Mouse (Mus musculus): Measurements from ENCODE around the gene Smyd3.

Smyd3 gene

DNA sequence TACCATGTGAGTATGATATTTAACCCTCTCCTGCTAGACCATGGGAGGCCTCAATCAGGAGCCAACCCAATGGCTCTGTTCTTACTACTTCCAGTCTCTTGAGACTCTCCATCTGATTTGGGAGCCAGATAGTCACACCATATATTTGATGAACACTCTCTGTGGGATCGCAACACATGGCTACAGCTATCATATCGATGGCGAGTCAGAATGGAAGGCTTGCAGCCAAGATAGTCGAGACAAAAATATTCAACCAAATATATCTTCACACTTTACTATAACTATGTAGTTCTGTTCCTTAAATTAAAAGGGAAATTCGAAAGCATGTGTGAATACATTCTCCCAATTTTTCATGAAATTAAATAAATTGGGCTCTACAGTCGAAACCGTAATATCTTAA, 132.2 kb downstream of the Smyd3 start:
- in situ Hi-C loops (cut with MboI, MseI), result no loop called here

DNA sequence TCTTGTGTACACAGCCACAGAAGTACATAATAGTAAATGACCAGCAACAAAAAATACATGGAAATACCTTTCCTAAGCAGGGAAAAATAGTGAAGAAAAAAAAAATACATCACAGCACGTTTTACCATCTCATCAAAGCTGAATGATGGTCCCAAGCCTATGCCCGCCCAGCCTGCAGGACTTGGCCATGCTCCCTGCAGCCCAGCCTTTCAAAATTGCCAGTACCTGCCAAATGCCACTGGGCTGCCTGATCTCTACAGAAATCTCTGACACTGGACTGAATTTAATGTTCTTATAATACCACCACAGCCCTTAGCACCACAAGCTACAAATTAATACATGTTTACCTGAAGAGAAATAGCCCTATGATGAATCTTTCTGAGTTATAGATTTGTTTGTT, 133.5 kb downstream of the Smyd3 start:
- in situ Hi-C loops (cut with MboI, MseI), result no loop called here

DNA sequence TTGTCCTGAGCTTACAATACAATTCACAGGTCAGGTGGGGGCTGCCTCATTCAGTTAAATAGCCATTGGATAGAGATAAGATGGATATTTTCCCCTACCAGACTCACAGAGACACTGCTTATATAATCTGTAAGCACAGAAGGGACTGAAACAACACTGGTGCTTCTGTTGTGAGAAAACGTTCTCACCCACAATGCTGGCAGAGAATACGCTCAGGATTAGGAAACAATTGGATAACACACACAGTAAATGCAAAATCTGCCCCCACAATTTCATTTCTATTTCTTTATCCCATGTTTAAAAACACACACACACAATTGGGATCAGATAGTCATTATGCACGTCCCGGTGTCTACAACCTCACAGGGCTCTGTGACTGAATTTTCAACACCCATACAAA, 139.7 kb downstream of the Smyd3 start:
- in situ Hi-C loops (cut with MboI, MseI), result no loop called here

DNA sequence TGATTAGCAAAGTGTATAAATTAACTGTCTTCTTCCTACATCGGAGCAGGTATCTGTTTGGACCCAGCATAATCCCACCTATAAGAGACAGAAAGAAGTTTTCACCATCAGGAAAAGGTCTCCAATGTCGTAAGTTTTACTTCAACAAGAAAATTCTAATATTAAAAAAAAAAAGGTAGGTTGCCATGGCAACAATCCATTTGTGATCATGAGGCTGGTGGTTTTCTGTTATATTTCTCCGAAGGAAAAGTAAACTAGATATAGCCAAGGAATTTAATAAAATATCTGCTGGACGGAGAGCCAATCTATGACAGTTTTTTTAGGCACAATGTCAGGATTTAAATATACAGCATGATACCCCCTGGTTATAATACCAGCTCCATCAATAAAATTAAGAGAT, 142.9 kb downstream of the Smyd3 start:
- in situ Hi-C loops (cut with MboI, MseI), result no loop called here

DNA sequence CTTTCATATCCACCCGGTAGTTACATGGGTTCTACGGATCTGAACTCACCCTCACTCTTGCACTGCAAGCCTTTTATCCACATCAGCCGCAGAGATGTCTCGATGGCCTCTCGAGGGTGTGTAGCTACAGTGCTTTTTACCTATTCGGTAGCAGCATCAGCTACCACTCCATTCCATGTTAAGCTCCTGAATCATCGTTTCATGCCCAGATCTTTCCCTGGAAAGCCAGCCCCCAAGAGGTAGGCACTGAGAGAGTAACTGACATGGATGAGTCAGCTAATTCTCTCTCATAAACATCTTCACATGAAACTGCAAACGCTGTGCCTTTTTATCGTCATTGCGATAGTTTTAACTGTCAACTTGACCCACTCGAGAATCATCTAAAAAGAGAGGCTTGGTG, 143.9 kb downstream of the Smyd3 start:
- in situ Hi-C loops (cut with MboI, MseI), result no loop called here

DNA sequence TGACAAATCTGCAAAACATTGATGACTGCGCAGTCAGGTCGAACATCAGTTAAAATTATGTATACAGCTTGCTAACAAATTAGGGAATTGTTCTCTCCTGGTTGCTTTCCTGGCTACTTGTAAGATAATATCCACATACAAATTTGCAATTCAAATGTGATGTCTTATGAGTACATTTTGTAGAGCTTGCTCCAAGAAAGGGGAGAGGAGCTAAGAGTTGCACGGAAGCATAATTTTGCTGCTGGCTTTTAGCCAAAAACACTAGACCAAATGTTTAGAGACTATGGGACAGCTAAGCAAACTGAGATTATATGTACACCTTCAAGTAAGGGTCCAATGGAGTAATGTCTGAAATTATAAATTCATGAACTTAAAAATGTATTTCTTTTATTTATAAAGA, 146.7 kb downstream of the Smyd3 start:
- in situ Hi-C loops (cut with MboI, MseI), result no loop called here

DNA sequence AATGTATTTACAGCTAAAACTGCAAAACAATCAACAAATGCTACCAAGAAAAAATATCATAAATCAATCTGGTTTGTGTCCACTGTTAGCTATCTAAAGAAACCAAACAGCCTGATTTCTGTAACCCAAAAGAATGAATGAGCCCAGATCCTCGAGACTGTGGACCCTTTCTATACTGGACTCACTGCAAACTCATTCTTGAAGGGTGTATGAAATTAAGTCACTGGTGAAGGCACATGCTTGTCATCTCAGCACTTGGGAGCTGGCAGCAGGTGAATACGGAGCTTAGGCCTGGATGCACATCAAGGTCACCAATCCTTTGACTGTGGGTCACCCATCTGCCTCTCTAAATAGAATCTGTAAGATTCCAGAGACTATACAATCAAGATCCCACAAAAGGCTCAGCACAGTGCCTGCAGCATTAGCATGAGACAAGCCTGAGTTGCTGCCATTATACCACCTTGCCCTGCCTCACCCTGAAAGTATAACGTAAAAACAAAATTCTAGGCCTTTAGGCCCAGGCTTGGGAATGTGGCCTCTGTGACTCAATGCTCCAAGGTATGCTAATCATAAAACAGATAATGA, 149.3 kb downstream of the Smyd3 start:
- in situ Hi-C loops (cut with MboI, MseI), result no loop called here

DNA sequence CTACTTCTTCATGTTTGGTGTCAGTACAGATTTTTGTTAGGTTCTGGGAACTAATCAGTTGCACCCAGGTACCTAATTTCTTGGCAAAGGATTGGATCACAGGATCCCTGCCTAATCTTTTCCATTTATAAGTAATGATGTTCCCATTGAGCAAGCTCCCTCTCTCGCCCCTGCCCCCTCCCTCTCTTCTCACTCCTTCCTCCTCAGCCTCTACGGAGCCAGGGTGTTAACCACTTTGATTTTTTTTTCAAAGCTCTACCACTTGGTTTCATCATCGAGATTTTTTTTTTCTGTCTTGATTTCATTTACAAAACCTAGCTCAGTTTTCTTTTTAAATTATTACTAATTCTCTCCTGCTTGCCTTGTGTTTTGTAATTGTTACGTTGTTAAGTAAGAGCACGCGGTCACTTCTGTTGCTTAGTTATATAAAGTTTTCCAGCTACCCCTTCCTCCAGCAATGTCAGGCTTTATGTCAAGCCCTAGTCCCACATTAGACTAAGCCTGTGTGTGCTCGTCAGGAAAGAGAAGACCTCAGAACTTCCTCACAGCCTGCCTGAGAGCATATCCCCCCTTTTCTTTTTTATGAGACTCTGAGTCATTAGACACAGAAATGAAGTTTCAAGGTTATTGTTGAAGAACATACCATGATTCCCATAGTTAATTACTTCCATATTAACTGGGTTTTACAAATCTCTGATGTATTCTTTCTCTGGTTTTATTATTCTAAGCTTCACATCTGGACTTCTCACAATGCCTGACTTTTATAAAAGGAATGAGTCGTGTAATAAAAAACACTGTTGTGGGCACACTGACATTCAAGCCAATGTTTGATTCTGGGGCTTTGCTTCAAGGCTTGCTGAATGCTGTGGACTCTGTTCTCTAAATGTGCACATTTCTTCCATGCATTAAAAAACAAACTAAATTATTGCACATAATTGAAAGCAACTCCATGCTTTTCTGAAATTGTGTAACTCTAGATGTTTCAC, 156.1 kb downstream of the Smyd3 start:
- in situ Hi-C loops (cut with MboI, MseI), result no loop called here

DNA sequence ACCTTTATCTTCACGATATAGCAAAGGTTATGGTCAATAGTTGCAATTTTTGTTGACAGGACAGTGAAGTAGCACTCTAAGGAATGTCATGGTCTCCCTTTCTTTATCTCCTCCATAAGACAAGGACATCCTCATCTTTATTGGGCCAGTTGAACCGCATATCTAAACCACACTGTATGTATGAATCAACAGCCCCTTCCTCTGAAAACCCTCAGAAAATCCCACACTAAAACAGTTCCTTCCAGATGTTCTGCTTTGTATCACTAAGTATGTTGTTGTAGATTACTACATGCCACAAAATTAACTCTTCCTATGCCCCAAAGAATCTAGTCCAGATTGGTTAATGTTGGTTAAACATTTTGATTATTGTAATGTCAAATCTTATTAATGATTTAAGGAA, 160.7 kb downstream of the Smyd3 start:
- in situ Hi-C loops (cut with MboI, MseI), result no loop called here

DNA sequence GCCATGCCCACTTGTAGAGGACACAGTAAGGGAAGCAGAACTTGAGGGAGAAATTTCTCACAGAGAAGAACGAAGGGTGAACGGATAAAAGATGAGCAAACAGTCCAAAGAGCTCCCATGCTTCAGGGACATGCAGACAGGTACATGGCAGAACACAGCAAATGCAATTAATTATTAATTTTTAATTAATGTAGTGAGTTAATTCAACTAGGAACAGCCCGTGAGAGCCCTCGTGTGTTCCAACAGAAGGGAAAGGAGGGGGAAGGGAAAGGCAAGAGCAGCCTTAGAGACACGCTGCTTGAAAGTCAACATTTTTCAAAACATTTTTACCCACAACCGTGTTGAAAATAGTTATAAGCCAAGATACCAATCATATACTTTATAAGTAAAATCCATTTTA, 163.6 kb downstream of the Smyd3 start:
- in situ Hi-C loops (cut with MboI, MseI), result no loop called here

DNA sequence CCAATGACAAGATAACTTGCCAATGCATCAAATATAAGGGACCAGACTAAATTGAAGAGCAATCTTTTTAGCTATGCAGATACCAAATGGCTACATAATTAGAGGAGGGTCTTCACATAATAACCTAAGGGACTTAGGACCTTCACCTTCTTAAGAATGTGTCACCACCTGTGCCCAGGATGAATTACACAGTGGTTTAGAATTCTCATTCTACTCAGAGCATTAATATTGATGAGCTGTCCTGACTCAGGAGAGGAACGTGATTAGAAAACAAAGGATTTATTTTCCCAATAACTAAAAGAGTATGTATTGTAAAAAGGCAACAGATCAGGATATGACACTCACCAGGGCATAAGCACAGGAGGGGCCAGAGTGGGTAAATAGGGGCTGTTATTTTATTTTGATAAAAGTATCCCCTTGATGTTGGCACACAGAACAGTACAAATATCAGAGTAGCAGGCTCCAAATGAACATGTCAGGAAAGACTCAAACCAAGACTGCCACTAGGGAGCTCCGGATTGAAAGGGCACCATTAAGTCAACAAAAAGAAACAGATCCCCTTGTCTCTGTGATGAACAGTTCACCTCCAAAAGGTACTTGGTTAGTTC, 172.4 kb downstream of the Smyd3 start:
- in situ Hi-C loops (cut with MboI, MseI), result no loop called here

DNA sequence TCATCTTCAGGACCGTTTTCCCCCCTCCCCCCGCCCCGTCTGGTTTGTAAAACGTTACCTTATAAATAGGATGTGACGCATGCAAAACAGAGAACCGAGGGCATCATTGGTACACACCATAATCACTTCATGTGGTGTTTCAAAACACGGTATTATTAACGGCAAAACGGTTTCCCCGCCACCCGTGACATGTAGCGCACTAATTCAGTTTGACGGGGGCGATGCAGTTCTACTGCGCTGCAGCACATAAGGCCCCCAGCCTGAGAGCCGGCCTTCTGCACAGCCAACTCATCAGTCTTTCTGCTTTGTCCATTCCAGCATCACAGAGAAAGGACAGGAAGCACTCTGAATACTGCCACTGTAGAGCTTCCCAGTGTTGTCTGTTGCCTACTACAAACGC, 174.4 kb downstream of the Smyd3 start:
- in situ Hi-C loops (cut with MboI, MseI), result no loop called here

DNA sequence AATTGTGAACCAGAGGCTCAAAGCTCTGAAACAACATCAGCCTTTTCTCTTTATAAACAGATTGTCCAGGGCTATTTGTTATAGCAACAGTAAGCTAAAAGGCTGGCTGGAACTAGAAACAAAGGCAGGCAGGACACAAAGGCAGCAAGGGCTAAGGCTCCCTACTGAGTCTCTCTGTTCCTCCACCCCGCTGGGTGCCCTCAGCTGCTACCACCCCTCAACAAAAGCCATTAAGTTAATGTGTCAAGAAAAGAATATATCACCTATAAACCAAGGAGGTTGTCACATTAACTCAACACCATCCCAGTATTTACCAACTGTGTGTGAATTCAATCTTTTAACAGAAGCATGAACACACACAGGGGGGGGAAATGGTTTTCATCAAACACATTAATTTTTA, 176.3 kb downstream of the Smyd3 start:
- in situ Hi-C loops (cut with MboI, MseI), result no loop called here

DNA sequence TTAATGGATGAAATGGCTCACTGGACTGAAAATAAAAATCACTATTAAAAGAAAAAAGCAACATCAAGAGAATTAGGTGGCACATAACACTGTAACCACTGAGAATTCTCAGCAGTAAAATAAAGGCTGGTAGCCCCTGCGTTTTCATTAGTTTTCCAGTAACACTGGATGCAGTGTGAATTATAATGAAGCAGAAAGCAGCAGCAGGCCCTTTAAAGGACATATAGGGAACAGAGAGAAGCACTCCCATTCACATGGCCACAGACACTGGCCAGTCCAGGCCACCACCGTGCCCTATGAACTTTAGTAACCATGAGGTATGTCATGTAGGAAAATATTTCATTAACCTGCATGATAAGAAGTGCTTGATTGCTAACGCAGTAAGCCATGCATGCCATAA, 178.8 kb downstream of the Smyd3 start:
- in situ Hi-C loops (cut with MboI, MseI), result no loop called here

DNA sequence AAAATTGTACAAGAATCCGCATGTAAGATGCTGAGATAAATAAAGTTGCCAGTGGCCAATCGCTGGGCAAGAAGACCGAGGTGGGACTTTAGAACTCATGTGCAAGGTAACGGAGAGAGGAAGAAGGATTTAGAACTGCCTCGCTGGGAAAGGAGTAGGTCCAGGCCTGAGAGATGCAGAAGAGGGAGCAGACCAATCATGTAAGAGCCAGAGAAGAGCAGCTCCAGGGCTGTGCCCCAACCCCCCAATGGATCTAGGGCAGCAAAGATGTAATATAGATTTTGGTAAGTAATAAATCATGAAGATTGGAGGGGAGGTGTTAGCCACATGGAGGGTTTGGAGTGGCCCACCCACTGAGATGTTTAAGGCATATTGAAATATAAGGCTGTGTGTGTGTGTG, 180.3 kb downstream of the Smyd3 start:
- in situ Hi-C loops (cut with MboI, MseI), result no loop called here

DNA sequence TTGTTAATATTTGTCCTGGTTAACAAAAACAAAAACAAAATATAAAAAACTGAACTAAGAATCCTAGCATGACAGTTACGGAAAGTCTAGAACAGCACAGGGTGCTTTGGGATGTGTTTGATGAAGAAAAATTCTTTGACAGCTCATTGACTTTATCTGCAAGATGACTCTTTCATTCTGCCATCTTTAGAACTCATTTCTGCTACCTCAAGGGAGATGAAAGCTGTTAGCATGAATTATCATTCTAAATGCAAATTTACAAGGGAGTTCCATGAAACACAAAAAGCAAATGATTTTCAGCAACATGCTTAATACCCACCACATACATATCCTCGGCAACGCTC, 190.9 kb downstream of the Smyd3 start:
- in situ Hi-C loops (cut with MboI, MseI), result no loop called here

DNA sequence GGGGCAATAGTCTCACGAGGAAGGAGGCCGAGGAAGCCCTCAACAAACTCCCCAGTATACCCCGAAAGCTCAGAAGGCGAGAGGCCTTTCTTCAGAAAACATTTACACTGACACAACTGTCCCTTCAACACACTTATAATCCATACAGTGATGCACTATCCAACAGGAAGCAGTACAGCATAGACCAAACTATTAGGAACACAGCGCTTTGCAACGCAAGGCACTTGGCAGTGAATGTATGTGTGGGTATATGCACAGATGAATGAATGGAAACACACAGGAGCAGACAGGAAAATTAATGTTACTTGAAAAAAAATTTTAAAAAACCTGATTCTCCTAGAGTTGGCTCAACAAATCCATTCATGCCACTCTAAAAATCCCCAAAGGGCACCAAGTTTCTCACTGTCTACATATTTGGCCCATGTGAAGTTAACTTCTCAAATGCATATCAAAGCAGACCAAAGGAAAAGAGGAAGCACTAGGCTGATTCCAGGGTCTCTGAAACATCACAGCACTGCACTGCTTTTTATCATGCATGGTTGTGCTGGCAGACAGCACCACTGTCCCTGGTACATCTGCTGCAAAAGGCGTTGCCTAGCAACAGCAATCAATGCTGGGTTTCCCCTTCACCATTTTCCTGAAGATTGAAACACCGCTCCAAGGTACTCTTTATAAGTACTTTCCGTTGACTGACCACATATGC, 191.4 kb downstream of the Smyd3 start:
- in situ Hi-C loops (cut with MboI, MseI), result no loop called here

DNA sequence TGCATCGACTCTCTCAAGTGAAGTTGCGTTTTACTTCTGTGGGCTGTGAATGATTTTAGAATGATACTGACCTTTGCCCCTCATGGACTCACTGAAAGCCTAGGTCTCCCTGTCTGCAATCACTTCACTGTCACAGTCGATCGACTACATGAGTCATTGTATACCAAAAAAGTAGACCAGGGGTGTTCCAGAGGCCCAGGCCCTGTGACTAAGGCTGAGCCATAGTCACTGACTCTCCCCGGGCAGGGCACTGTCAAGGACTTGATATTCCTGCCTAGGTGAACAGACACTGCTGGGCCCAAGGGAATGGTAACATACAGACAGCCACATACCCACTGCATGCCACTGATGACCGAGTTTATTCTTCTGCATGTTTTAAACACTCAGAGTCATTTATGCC, 193.6 kb downstream of the Smyd3 start:
- in situ Hi-C loops (cut with MboI, MseI), result no loop called here

DNA sequence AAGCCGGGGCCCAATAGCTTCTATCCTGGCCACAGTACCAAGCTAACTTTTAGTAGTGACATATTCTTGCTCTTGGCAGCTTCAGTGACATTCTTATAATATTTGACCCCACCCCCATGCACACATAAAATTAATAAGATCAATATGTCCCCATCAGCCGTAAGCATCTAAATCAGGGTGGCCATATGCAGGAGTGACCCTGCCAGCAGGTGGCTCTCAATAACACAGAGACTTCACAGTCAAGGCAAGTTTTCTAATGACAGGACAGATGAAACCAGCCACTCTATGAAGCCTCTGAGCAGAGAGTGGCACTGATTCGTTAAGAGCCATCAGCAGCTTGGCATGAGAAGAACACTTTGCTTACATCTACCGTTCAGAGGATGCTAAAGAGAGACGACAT, 204.2 kb downstream of the Smyd3 start:
- in situ Hi-C loops (cut with MboI, MseI), result no loop called here

DNA sequence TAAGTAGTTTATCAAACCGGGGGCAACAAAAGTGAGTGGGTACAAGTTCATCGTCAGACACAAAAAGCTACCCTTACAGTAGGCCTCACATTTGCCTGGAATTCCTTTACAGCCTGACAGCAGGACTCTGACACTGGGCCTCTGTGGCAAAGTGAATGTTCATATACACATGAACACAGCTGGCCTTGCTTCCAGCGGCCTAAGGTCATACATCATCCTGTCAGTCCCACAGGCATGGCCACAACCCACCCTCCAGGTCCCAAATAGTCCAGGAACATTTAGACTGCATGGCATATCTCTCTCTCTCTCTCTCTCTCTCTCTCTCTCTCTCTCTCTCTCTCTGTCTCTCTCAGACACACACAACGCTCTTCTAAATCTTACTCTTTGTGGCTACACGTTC, 208.4 kb downstream of the Smyd3 start:
- in situ Hi-C loops (cut with MboI, MseI), result no loop called here

DNA sequence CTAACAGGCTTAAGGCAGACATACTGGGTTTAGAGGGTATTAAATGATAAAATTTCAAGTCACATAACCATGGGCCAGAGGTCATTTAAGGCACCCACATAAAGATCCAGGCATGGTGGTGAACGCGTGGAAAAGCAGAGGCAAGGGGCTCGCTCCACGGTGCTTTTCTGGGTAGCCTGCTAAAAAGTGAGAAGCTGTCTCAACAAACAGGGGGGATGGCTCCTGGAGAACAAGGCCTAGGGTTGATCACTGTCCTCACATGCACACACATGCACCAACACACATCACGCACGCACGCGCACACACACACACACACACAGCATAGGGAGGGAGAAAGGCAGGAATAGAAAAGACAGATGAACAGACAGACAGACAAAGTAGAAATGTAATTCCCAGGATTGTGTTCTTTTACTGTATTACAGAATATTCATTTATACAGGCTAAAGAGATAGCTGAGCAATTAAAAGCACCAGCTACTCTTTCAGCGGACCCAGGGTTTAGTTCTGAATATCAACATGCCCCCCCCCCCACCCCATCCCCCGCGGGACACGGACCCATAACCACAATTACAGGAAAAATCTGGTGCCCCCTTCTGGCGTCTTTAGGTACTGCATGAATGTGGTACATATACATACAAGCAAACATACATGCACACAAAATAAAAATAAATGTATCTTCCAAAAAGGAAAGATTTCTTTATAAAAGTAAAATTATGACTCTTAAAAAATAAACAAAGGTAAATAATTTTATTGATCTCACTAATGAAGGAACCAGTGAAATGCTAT, 215.2 kb downstream of the Smyd3 start:
- in situ Hi-C loops (cut with MboI, MseI), result no loop called here

DNA sequence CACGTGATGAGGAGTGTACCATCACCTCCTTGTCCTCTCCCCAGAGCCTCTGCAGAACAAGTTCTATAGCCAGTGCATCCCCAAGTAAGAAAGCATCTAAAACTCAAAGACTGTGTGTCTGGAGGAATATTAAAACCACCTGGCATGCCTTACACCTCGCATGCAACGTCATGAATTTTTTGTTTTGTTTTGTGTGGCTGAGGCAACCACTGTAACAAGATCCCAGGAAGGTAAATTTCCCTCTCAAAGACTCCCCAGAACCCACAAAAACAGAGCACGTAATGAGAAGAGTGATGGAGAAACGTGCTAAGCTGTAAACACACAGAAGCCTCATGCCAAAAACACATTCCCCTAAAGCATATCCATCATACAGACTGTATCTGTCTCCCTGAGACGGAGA, 222.2 kb downstream of the Smyd3 start:
- in situ Hi-C loops (cut with MboI, MseI), result loop anchor here (5.0 kb wide), 1 partner anchor 573 kb away; no protein-coding TSS in a partner anchor

Data from T-helper 1 cell (primary cell).